Mouse (Mus musculus): ENCODE data around the gene Kdelr1.

DNA sequence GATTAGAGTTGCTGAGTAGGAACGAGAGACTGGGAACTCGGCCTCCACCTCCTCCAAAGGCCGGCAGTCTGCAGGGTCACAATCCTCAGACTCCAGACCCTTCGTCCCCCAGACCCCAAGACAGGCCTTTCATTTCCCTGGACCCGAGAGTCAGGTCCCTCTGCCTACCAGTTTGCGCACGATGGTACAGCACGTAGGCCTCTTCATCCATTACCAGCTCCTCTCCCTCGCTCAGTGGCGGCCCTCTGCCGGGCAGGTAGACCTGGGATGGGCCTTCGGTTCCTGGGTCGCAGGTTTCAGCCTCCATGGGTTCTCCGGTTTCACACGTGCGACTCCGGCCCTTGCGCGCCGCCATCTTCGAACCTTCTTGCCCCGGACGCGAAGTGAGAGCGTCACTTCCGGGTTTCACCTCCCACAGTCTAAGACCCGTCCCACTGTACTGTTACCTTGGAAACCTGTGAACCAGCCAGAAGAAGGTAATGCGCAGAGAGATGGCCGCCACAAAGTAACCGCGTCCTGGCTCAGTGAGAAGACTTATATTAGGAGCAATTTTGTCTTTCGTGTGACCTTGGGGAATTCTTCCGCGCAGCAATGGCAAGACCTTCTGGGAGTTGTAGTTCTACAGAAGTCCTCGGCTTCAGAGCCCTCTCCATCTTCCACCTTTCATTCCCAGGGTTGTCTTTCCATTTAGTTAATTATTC lies 42.0 kb upstream of the Kdelr1 start, which contains the start of gene Grwd1:
- TF ChIP-seq CTCF (IDR thresholded peaks at IDR 0.05; ENCODE audit: low read depth) (no peak), EP300 (IDR thresholded peaks at IDR 0.05; ENCODE audit: low read depth) (no peak; the same call in 1 of the 2 replicates)

All from heart, postnatal 0 days (tissue).